Mouse (Mus musculus) heart, postnatal 0 days (tissue): Measurements from ENCODE around the gene Mark2.

Experiments
- CTCF ChIP-seq: IDR thresholded peaks from 2 replicates; pipeline ENCODE4 v1.5.1; 2016; ENCODE audit warnings: antibody characterized with exemption, control low read depth, low read depth
- EP300 ChIP-seq: IDR thresholded peaks from 2 replicates; pipeline ENCODE4 v1.6.1; 2016; ENCODE audit warnings: antibody characterized with exemption, low read depth

DNA sequence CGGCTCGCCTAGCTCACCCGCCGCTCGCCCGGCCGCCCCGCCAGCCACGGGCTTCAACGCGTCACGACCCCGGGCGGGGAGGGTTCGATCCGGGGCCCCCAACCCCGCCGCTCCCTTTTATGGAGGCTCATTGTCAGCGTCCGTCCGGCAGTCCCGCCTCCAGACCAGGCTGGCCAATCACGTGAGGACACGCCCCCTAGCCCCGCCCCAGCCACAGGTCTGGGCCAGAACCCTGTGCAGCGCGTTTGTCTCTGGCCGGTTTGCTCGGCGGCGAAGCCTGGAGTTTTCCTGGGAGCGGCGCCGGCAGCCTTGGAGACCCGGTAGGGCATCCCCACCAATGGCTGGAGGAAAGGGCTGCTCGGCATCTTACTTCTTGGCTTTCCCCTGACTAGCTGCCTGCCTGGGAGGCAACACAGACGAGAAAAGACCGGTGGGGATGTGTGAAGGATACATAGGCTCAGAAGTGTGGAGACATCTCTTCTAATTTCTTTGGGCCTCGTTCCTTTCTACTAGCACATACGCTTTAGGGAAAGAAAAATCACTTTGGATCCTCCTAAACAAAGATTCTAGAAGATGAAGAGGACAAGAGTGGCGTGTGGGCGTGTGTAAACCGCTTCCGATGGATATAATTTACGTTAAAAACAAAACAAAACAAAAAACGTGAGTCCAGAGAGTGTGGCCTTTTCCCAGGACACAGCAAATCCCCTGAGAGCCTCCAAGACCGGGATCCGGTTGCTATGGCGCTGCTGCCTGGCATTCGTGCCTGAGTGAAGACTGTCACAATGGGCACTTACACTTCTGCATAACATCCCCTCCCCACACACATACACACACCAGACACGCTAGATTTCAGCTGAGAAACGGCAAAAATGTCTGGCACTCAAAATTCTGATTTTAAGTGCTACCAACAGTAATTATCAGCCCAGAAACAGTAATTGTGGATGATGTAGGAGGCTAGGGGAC is 41.5 kb upstream of the Mark2 start, which contains the start of gene Spindoc:
- TF ChIP-seq CTCF (no peak), EP300 (no peak)
